Mouse (Mus musculus) neural tube, embryonic 12.5 days (tissue): Measurements from ENCODE around the gene Itsn1. TPM values are rescaled to one million over a fixed set of nuclear protein-coding genes. Genes with fewer than 3 reads are reported as not detected.

Experiments used
- ATAC-seq: fragments of 200-750 bp; cut with Nextera tagmentation; 2 replicates; pipeline ENCODE4 v1.8.0; 2017; ENCODE audit warnings: low read depth, mild to moderate bottlenecking, moderate TSS enrichment, moderate library complexity; ENCODE audit not compliant: low FRiP score
- H3K27ac ChIP-seq: fragments of 300-500 bp; sonication (generic); 2 replicates; pipeline ENCODE4 v1.5.1; 2016
- H3K27me3 ChIP-seq: fragments of 300-500 bp; sonication (generic); replicated peaks from 2 replicates; pipeline ENCODE4 v1.6.1; 2016; ENCODE audit warnings: mild to moderate bottlenecking
- H3K36me3 ChIP-seq: fragments of 300-500 bp; sonication (generic); 2 replicates; pipeline ENCODE4 v1.6.1; 2016; ENCODE audit warnings: mild to moderate bottlenecking
- H3K4me1 ChIP-seq: fragments of 300-500 bp; sonication (generic); 2 replicates; pipeline ENCODE4 v1.6.1; 2016
- H3K4me2 ChIP-seq: fragments of 300-500 bp; sonication (generic); replicated peaks from 2 replicates; pipeline ENCODE4 v1.6.1; 2016; ENCODE audit warnings: mild to moderate bottlenecking
- H3K4me3 ChIP-seq: fragments of 300-500 bp; sonication (generic); 2 replicates; pipeline ENCODE4 v1.5.1; 2016
- H3K9ac ChIP-seq: fragments of 300-500 bp; sonication (generic); 2 replicates; pipeline ENCODE4 v1.6.1; 2016; ENCODE audit warnings: mild to moderate bottlenecking
- H3K9me3 ChIP-seq: fragments of 300-500 bp; sonication (generic); 2 replicates; pipeline ENCODE4 v1.6.1; 2016; ENCODE audit warnings: mild to moderate bottlenecking
- WGBS: fragments of 180-500 bp; shearing (Covaris S2); methylation state at CpG from one replicate; pipeline ENCODE4 v1.1.7; 2016; 5-methylcytosine and 5-hydroxymethylcytosine counted together
- polyA plus RNA-seq: library from polyadenylated mRNA; unstranded; fragments of >200 nt; fragmentation: Nextera tagmentation; extraction: Ambion mirVana; gene quantifications from 2 replicates; pipeline ENCODE4 v1.2.1, GENCODE M21; 2016

The Itsn1 gene
- polyA plus RNA-seq, 1 experiment from 2014 or later = 74.4 TPM

DNA sequence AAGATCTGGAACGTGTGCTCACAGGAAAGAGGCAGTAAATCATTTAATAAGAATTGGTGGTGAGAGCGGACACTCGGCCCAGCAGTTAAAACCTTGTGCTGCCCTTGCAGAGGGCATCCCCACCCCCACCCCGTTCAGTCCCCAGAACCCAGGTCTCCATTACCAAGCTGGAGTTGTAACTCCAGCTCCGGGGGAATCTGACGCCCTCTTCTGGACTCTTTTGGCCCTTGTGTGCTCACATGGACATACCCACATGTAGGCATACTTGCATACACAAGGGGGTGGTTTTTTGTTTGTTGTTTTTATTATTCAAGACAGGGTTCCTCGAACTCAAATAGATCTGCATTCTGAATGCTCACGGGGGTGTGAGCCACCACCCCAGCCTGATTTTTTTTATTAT, 206.6 kb downstream of the Itsn1 start:
- H3K4me3 ChIP-seq = no peak overlapping the region
- no peak overlapping the region for H3K9ac ChIP-seq
- peaks cover 3% of the 10 kb centered on the region for H3K4me1 ChIP-seq
- 60% methylated on average over 8 of the region's 8 CpGs for WGBS
- H3K27me3 ChIP-seq = no peaks in the 10 kb centered on the region
- no peak for ATAC-seq
- no peaks in the 10 kb centered on the region for H3K36me3 ChIP-seq
- no peak overlapping the region for H3K27ac ChIP-seq
- no peaks in the 10 kb centered on the region for H3K9me3 ChIP-seq
- no peak overlapping the region for H3K4me2 ChIP-seq

DNA sequence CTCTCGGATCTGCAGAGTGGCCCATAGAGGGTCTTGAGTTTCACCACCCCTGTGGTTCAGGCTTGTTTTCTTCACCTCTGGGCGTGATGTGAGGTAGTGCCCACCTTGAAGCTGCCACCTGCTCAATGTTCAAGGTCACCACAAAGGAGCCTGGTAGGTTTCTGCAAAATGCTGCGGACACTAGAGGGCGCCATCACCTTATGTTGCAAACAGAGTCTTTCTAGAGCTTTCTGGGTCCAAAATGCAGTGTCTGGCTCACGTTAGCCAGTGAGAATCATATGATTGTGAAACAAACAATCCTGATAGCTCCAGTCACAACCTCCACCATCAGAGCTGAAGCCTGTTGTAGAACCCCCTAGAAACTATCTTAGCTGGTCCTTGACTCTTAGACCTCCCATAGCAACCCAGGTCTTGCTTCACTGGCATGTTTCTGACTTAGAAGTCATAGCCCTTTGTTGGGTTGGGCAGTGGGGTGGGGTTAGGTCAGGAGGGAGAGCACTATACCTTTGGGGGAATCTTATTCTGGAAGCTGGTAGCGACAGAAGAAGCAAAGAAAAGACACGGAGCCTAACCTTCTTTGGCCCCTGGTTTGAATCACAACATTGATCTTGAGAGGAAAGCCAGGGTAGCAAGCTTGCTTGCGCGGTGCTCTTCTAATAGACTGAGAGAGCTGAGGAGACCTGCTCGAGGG, 207.4 kb downstream of the Itsn1 start:
- 48% methylated on average over 10 of the region's 10 CpGs for WGBS
- ATAC-seq = 0 out of 2 replicates have a peak, but pooled peaks have one; percentile 34

DNA sequence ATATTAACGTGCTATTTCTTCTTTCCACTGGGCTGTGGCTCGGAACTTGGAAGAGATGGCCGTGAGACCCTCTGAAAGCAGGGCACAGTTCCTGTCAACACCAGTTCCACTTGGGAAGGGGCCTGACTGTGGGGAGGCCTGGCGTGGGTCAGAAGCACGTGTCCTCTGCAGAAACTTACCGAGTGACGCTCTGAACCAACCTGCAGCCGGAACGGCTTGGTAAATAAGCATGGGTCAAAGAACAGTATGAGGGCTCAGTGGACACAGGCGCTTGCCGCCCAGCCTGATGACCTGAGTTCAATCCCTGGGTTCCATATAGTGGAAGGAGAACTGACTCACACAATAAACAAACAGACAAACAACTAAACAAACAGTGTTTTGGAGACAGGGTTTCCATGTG, 208.2 kb downstream of the Itsn1 start:
- Histone ChIP-seq H3K4me3 (no peak overlapping the region), H3K4me2 (no peak overlapping the region), H3K9ac (no peak overlapping the region), H3K9me3 (no peaks in the 10 kb centered on the region), H3K27ac (no peak overlapping the region), H3K27me3 (no peaks in the 10 kb centered on the region), H3K4me1 (no peaks in the 10 kb centered on the region), H3K36me3 (no peaks in the 10 kb centered on the region)
- ATAC-seq = no peak
- 92% methylated on average over 11 of the region's 11 CpGs for WGBS

More for the DNA sequence above, 207.4 kb downstream of the Itsn1 start:
- Histone ChIP-seq H3K4me2 (no peak overlapping the region), H3K4me1 (no peaks in the 10 kb centered on the region), H3K36me3 (no peaks in the 10 kb centered on the region), H3K27ac (no peak overlapping the region), H3K4me3 (no peak overlapping the region), H3K27me3 (no peaks in the 10 kb centered on the region), H3K9ac (no peak overlapping the region), H3K9me3 (no peaks in the 10 kb centered on the region)

DNA sequence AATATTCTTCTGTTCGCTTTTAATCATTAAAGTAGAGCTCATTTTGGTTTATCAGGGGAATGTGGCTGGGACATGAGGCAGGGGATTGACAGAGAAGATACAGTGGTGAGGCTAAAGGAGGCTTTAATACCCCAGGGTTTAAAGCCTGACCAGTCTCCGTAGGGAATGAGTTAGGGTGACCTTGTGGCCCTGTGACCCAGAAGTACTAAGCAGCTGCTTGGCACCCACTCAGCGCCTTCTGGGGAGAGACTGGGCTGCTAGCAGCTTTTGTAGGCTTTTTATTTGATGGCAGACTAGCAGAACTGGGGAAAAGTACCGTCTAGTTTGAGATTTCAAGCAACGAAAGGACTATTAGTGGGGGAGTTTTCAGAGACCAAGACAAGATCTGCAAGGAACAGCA, 209.1 kb downstream of the Itsn1 start:
- no peaks in the 10 kb centered on the region for H3K27me3 ChIP-seq
- H3K27ac ChIP-seq = no peak overlapping the region
- H3K9ac ChIP-seq = no peak overlapping the region
- no peaks in the 10 kb centered on the region for H3K36me3 ChIP-seq
- H3K4me3 ChIP-seq = no peak overlapping the region
- H3K4me1 ChIP-seq = no peaks in the 10 kb centered on the region
- no peaks in the 10 kb centered on the region for H3K9me3 ChIP-seq
- H3K4me2 ChIP-seq = no peak overlapping the region
- no peak for ATAC-seq
- WGBS = 83% methylated on average over 5 of the region's 5 CpGs

DNA sequence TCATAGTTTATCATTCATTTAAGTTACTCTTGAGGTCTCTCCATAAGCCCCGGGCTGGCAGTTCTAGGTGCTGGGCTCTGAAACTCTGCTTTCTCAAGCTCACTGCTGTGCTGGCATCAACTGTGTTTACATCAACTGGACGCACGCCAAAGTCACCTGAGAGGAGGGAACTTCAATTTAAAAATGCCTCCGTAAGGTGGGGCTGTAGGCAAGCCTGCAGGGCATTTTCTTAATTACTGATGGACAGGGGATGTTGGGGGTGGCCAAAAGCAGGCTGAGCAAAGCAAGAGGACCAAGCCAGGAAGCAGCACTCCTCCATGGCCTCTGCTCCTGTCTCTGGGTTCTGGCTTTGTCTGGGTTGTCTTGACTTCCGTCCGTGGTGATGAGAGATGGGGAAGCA, 211.6 kb downstream of the Itsn1 start:
- Histone ChIP-seq H3K36me3 (no peaks in the 10 kb centered on the region), H3K4me3 (no peak overlapping the region), H3K4me1 (no peaks in the 10 kb centered on the region), H3K9ac (no peak overlapping the region), H3K4me2 (no peak overlapping the region), H3K27me3 (no peaks in the 10 kb centered on the region), H3K9me3 (no peaks in the 10 kb centered on the region), H3K27ac (no peak overlapping the region)
- no peak for ATAC-seq
- 88% methylated on average over 6 of the region's 6 CpGs for WGBS

- H3K27ac ChIP-seq = no peak overlapping the region
- no peaks in the 10 kb centered on the region for H3K4me1 ChIP-seq
- no peaks in the 10 kb centered on the region for H3K36me3 ChIP-seq
- H3K27me3 ChIP-seq = no peaks in the 10 kb centered on the region
- 89% methylated on average over 14 of the region's 14 CpGs for WGBS
- H3K4me3 ChIP-seq = no peak overlapping the region
- no peak overlapping the region for H3K9ac ChIP-seq
- H3K4me2 ChIP-seq = no peak overlapping the region
- no peaks in the 10 kb centered on the region for H3K9me3 ChIP-seq
- no peak for ATAC-seq
Observed at GRCm38 (mm10) chr16:91942201-91942600, 213.1 kb downstream of the Itsn1 start.

DNA sequence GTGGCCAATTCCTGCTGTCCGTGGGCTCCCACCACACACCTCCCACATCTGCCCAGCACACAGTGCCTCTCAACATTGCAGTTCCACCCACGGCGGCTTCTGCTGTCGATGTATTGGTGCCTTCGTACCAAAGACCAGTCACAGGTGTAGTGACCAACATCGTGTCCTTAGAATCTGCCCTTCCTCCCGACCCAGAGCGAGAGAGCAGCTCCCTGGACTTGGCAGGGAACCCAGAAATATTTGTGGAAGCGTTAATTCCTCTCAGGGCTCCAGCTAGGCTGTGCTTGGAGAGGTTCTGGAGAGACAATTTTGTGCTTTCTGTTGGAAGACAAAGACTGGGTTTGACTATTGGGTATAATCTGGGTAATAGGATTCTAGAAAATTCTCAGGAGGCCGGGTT, 217.2 kb downstream of the Itsn1 start:
- 90% methylated on average over 10 of the region's 10 CpGs for WGBS

DNA sequence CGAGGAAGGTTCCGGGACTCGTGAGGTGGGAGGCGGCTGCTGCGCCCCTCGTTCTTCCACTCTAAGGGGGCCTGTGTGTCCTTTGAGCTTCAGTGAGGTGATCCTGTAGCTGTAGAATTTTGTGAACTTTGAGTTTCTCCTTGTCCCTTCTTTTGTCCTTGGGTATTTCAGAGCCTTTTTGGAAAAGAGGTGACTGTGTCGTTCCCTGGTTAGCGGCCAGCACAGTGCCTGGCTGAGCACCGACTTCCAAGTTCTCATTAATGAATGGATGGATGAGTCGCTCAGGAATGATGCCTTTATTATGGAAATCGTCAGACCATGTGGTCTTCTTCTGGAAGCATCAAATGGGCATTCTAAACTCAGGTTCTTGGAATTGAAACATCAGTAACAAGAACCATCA, 218.0 kb downstream of the Itsn1 start:
- Histone ChIP-seq H3K4me1 (no peaks in the 10 kb centered on the region), H3K36me3 (no peaks in the 10 kb centered on the region), H3K27ac (no peak overlapping the region), H3K4me2 (no peak overlapping the region), H3K9me3 (no peaks in the 10 kb centered on the region), H3K27me3 (no peaks in the 10 kb centered on the region), H3K4me3 (no peak overlapping the region), H3K9ac (no peak overlapping the region)
- WGBS = 71% methylated on average over 11 of the region's 11 CpGs
- no peak for ATAC-seq

More for the DNA sequence above, 217.2 kb downstream of the Itsn1 start:
- Histone ChIP-seq H3K27ac (no peak overlapping the region), H3K4me2 (no peak overlapping the region), H3K4me1 (no peaks in the 10 kb centered on the region), H3K4me3 (no peak overlapping the region), H3K9ac (no peak overlapping the region), H3K27me3 (no peaks in the 10 kb centered on the region), H3K9me3 (no peaks in the 10 kb centered on the region), H3K36me3 (no peaks in the 10 kb centered on the region)
- ATAC-seq = no peak

DNA sequence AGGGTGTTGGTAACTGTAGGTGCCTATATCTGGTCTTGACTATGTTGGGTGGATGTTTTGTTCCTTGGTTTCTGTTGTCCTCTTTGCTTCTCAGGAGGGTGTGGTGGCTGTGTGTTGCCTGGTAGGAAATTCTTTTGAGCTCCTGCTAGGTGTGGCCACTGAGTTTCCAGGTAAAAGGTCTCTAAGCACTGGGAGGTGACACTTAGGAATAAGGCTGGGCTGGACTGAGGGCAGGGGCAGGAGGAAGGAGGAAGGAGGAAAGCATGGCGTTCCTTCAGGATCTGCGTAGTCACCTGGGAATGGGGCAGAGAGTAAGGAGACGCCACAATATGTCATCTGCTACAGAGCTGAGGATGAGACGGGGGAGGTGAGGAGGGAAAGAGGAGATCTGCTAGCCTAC, 224.9 kb downstream of the Itsn1 start:
- H3K4me1 ChIP-seq = no peaks in the 10 kb centered on the region
- H3K9ac ChIP-seq = no peak overlapping the region
- no peak for ATAC-seq
- 0 out of 2 replicates have a peak, but pooled peaks cover 6% of the 10 kb centered on the region for H3K9me3 ChIP-seq
- H3K4me3 ChIP-seq = no peak overlapping the region
- H3K4me2 ChIP-seq = no peak overlapping the region
- no peak overlapping the region for H3K27ac ChIP-seq
- no peaks in the 10 kb centered on the region for H3K36me3 ChIP-seq
- no peaks in the 10 kb centered on the region for H3K27me3 ChIP-seq
- WGBS = 96% methylated on average over 4 of the region's 4 CpGs

DNA sequence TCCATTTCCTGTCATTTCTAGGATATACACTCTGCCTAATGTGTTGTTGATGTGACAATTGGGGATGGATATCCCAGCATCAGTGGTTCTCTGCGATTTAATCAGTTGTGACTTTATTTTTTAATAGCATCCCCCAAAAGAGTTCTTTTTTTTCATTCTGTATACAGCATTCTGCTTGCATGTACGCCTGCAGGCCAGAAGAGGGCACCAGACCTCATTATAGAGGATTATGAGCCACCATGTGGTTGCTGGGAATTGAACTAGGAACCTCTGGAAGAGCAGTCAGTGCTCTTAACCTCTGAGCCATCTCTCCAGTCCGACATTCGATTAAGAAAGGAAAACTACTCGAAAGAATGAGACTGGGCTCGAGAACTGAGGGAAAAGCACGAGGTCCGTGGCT, 225.7 kb downstream of the Itsn1 start:
- WGBS = 86% methylated on average over 8 of the region's 8 CpGs
- H3K4me3 ChIP-seq = no peak overlapping the region
- no peak for ATAC-seq

DNA sequence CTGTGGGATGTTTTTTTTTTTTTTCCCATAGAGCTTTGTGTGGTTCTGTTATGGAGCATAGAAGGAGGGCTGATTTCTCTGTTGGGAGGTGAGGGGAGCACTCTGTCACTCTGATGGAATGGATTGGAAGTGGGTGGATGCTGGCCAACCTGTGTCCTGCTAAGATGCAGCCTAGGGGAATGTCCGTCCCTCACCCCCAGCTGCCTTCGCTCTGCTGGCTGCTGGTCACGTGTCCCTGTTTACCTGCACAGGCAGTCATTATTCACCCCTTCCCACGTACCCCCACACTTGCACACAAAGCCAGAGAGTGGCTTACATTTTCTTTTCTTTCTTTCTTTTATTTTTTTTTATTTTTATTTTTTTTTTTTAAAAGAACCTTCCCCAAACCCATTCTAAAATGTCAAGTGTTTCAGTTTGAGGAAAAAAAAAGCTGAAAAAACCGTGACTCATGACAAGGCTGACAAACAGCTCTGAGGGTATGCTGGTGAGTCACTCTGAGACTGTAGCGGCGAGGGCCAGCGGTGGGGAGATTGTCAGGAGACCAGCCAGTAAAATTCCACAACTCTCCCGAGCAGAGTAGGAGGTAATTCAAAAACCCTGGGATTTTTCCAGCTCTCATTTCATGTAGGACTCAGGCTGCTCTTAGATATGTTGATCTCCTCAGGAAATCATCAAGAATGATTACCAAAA, 233.3 kb downstream of the Itsn1 start:
- no peaks in the 10 kb centered on the region for H3K9me3 ChIP-seq
- peak overlapping the region; percentile 45 for H3K4me2 ChIP-seq
- H3K27me3 ChIP-seq = no peaks in the 10 kb centered on the region
- 16% methylated on average over 9 of the region's 9 CpGs for WGBS
- peak; percentile 64; the same call in 1 of the 2 replicates for ATAC-seq
- peak overlapping the region; percentile 70 for H3K27ac ChIP-seq
- H3K36me3 ChIP-seq = no peaks in the 10 kb centered on the region
- H3K4me3 ChIP-seq = no peak overlapping the region
- peaks cover 17% of the 10 kb centered on the region for H3K4me1 ChIP-seq
- H3K9ac ChIP-seq = no peak overlapping the region

More for the DNA sequence above, 225.7 kb downstream of the Itsn1 start:
- H3K27me3 ChIP-seq = no peaks in the 10 kb centered on the region
- no peak overlapping the region for H3K27ac ChIP-seq
- 0 out of 2 replicates have a peak, but pooled peaks cover 6% of the 10 kb centered on the region for H3K9me3 ChIP-seq
- H3K9ac ChIP-seq = no peak overlapping the region
- H3K36me3 ChIP-seq = no peaks in the 10 kb centered on the region
- H3K4me1 ChIP-seq = no peaks in the 10 kb centered on the region
- no peak overlapping the region for H3K4me2 ChIP-seq

- Histone ChIP-seq H3K27ac (peak overlapping the region; percentile 72), H3K9me3 (no peaks in the 10 kb centered on the region), H3K36me3 (no peaks in the 10 kb centered on the region), H3K27me3 (no peaks in the 10 kb centered on the region), H3K9ac (no peak overlapping the region), H3K4me3 (no peak overlapping the region), H3K4me1 (peaks cover 17% of the 10 kb centered on the region), H3K4me2 (peak overlapping the region; percentile 45)
- 34% methylated on average over 14 of the region's 14 CpGs for WGBS
- peak; percentile 97 for ATAC-seq
Observed at GRCm38 (mm10) chr16:91962894-91963555, 233.9 kb downstream of the Itsn1 start.
